Mouse (Mus musculus): ENCODE measurements around the gene Chmp2b. TPM values are rescaled to one million over a fixed set of nuclear protein-coding genes. Genes with fewer than 3 reads are reported as not detected.

The Chmp2b gene
- 68.0 and 82.2 TPM in 2 replicates for polyA plus RNA-seq (2011; ENCODE audit: insufficient read length, low read depth, missing spikeins)

- TF ChIP-seq CTCF (IDR thresholded peaks at IDR 0.05; ENCODE audit: borderline replicate concordance, insufficient read depth, low read length) (no peak), POLR2A (IDR thresholded peaks at IDR 0.05; ENCODE audit: low read depth, low read length) (no peak; the same call in 1 of the 2 replicates)
- Histone ChIP-seq H3K4me3 (ENCODE audit: insufficient read depth, low read length) (peak within 1 kb of the TSS; percentile 60), H3K27ac (ENCODE audit: insufficient read depth, low read length) (no peak within 1 kb of the TSS), H3K4me1 (ENCODE audit: control insufficient read depth, insufficient read depth, low read length) (0 out of 2 replicates have a peak, but pooled peaks cover 6% of the 10 kb centered on the region)
Observed at GRCm38 (mm10) chr16:65561963-65562863, at the start of gene Chmp2b. Gene Chmp2b (minus strand): TSS chr16:65562726.

DNA sequence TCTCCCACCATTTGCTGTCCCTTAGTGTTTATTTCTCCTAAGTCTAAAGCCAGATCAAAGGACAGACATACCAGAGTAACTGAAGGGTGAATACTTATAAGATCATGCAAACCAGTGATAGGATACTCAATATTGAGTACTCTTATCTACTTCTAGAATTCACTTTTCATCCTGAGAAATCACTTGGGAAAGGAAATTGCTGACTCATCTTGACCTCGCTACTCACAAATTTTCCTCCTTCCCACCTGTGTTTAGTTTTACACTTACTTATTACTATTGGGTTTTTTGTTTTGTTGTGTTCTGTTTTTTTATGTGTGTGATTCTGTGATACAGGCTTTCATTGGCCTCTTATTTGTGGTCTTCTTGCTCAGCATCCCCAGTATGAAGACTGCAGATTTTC lies 49.2 kb upstream of the Chmp2b start:
- H3K4me1 ChIP-seq (ENCODE audit: control insufficient read depth, insufficient read depth, low read length): no peaks in the 10 kb centered on the region
- H3K27ac ChIP-seq (ENCODE audit: insufficient read depth, low read length): no peak overlapping the region
- no peak overlapping the region for H3K4me3 ChIP-seq (ENCODE audit: insufficient read depth, low read length)
- TF ChIP-seq POLR2A (IDR thresholded peaks at IDR 0.05; ENCODE audit: low read depth, low read length) (no peak), CTCF (IDR thresholded peaks at IDR 0.05; ENCODE audit: borderline replicate concordance, insufficient read depth, low read length) (no peak)

DNA sequence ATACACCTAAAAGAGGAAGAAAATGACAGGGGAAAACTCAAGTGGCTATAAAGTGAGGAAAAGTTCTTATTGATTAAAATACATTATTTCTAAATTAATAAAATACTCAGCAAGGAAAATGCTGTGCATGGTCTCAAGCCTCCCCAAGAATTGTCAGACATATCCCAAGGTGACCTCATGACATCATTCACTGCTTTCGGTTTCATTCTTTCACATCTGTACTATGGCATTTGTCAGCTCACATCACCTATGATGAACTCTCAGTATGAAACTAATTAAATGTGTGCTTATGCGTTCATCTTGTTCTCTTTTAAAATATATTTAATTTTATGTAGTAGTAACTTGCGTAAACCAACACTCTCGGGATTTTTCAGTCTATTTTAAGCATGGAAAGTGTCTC lies 38.3 kb upstream of the Chmp2b start:
- no peak for TF ChIP-seq POLR2A (IDR thresholded peaks at IDR 0.05; ENCODE audit: low read depth, low read length)
- TF ChIP-seq CTCF (IDR thresholded peaks at IDR 0.05; ENCODE audit: borderline replicate concordance, insufficient read depth, low read length): no peak

GRCm38 (mm10) chr16:65586111-65586865 lies 23.8 kb upstream of the Chmp2b start:
- TF ChIP-seq CTCF (IDR thresholded peaks at IDR 0.05; ENCODE audit: borderline replicate concordance, insufficient read depth, low read length) (no peak), POLR2A (IDR thresholded peaks at IDR 0.05; ENCODE audit: low read depth, low read length) (no peak)
- Histone ChIP-seq H3K4me3 (ENCODE audit: insufficient read depth, low read length) (no peak overlapping the region), H3K27ac (ENCODE audit: insufficient read depth, low read length) (no peak overlapping the region), H3K4me1 (ENCODE audit: control insufficient read depth, insufficient read depth, low read length) (no peaks in the 10 kb centered on the region)

More for the DNA sequence above, 38.3 kb upstream of the Chmp2b start:
- no peaks in the 10 kb centered on the region for H3K4me1 ChIP-seq (ENCODE audit: control insufficient read depth, insufficient read depth, low read length)
- H3K4me3 ChIP-seq (ENCODE audit: insufficient read depth, low read length): no peak overlapping the region
- H3K27ac ChIP-seq (ENCODE audit: insufficient read depth, low read length): no peak overlapping the region

DNA sequence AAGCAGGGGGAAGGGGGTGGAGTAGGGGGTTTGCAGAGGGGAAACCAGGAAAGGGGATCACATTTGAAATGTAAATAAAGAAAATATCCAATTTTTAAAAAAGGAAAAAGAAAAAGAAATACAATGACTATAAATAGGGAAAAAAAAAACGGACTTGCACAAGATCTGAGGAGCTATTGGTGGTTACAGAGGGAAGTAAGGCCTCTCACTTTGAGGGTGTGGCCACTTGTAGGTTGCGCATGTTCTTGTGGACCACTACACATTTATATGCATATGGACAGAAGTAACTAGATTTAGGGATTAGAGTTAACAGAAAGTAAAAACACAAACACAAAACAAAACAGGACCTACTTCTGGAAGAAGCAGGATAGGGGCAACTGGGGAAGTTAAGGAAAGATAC lies 23.2 kb upstream of the Chmp2b start:
- no peak overlapping the region for H3K27ac ChIP-seq (ENCODE audit: insufficient read depth, low read length)
- no peak overlapping the region for H3K4me3 ChIP-seq (ENCODE audit: insufficient read depth, low read length)
- TF ChIP-seq CTCF (IDR thresholded peaks at IDR 0.05; ENCODE audit: borderline replicate concordance, insufficient read depth, low read length) (no peak), POLR2A (IDR thresholded peaks at IDR 0.05; ENCODE audit: low read depth, low read length) (no peak)
- H3K4me1 ChIP-seq (ENCODE audit: control insufficient read depth, insufficient read depth, low read length): no peaks in the 10 kb centered on the region

DNA sequence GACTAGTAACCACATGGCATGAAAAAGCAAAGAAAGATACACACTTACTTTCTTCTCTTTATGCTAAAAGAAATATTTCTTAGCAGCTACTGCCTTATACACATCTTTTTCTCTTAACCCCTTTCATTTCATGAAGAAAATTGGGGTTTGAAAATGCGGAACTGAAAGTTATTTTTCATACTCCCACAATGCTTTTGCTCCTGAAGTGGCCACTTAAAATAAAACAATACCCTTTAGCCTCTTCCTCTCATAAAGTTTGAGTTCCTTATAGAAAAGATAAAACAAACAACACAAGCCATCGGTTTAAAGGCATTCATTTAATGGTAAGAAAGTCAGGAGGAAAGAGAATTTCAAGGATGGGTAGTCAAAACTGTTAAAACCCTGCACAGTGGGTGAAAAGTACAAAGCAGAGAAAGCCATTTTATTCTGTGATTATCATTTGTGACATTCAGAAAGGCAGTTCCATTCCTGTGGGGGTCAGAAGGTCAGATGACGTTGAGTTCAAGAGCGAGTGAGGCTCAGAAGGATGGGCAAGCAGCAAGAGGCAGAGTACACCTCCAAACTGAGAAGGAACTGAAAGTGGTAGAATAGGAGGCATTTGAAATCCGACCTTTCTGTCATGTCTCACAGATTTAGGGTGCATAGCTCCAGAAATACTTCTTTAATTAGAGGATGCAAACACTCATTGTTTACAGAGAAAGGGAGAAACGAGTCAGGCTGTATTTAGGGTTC lies 14.9 kb upstream of the Chmp2b start:
- Histone ChIP-seq H3K4me3 (ENCODE audit: insufficient read depth, low read length) (no peak overlapping the region), H3K4me1 (ENCODE audit: control insufficient read depth, insufficient read depth, low read length) (no peaks in the 10 kb centered on the region), H3K27ac (ENCODE audit: insufficient read depth, low read length) (no peak overlapping the region)
- TF ChIP-seq CTCF (IDR thresholded peaks at IDR 0.05; ENCODE audit: borderline replicate concordance, insufficient read depth, low read length) (no peak), POLR2A (IDR thresholded peaks at IDR 0.05; ENCODE audit: low read depth, low read length) (no peak)

GRCm38 (mm10) chr16:65568853-65569252 lies 6.3 kb upstream of the Chmp2b start:
- TF ChIP-seq CTCF (IDR thresholded peaks at IDR 0.05; ENCODE audit: borderline replicate concordance, insufficient read depth, low read length): no peak
- no peak for TF ChIP-seq POLR2A (IDR thresholded peaks at IDR 0.05; ENCODE audit: low read depth, low read length)
- Histone ChIP-seq H3K4me1 (ENCODE audit: control insufficient read depth, insufficient read depth, low read length) (no peaks in the 10 kb centered on the region), H3K27ac (ENCODE audit: insufficient read depth, low read length) (no peak overlapping the region), H3K4me3 (ENCODE audit: insufficient read depth, low read length) (no peak overlapping the region)

DNA sequence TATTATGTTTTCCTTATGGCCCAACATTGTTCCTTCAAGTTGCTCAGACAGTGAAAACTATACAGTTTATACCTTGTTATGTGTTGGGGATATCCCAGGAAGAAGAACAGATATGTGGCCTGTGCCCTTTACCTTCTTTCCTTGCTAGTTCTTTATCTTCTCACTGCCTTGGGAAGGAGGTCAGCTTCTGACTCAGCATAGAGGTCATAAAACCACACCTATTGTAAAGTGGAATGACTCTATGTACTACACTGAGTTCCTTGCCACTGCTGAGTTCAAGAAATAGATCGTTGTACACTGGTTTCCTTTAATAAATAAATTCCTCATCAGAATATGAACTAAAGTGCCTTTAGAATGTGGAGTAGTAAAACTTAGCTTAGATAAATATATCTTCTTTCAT lies 2.4 kb upstream of the Chmp2b start:
- no peak for TF ChIP-seq CTCF (IDR thresholded peaks at IDR 0.05; ENCODE audit: borderline replicate concordance, insufficient read depth, low read length)
- TF ChIP-seq POLR2A (IDR thresholded peaks at IDR 0.05; ENCODE audit: low read depth, low read length): no peak
- Histone ChIP-seq H3K27ac (ENCODE audit: insufficient read depth, low read length) (no peak overlapping the region), H3K4me3 (ENCODE audit: insufficient read depth, low read length) (no peak overlapping the region), H3K4me1 (ENCODE audit: control insufficient read depth, insufficient read depth, low read length) (0 out of 2 replicates have a peak, but pooled peaks cover 3% of the 10 kb centered on the region)

DNA sequence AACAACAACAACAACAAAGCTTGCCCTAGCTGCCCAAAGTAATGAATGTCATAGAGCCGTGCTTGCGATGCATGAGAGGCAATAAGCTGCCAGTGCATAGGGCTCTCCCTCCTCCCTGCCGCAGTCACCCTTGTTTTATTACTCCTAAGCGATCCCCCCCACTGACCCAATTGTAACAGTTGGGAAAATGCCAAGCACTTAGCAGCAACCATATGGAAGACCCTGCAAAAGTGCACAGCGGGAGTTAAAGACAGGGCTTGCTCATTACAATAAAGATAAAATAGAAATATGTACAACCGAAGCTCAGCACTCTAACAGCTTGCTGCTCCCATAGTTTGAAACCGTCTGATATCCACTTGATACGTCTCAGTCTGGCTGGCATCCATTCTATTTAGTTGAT lies 1.8 kb upstream of the Chmp2b start:
- Histone ChIP-seq H3K4me3 (ENCODE audit: insufficient read depth, low read length) (no peak overlapping the region), H3K27ac (ENCODE audit: insufficient read depth, low read length) (no peak overlapping the region), H3K4me1 (ENCODE audit: control insufficient read depth, insufficient read depth, low read length) (0 out of 2 replicates have a peak, but pooled peaks cover 6% of the 10 kb centered on the region)
- TF ChIP-seq POLR2A (IDR thresholded peaks at IDR 0.05; ENCODE audit: low read depth, low read length) (no peak), CTCF (IDR thresholded peaks at IDR 0.05; ENCODE audit: borderline replicate concordance, insufficient read depth, low read length) (no peak)

All from embryonic fibroblast, embryonic 13.5 days (primary cell).